Mouse (Mus musculus) forebrain, embryonic 12.5 days (tissue): ENCODE results near the gene Plxnd1. TPM values are rescaled to one million over a fixed set of nuclear protein-coding genes. Genes with fewer than 3 reads are reported as not detected.

Experiments
- ATAC-seq: fragments of 200-750 bp; cut with Nextera tagmentation; 2 replicates; pipeline ENCODE4 v1.8.0; 2017; ENCODE audit warnings: moderate TSS enrichment; ENCODE audit not compliant: low FRiP score
- H3K27ac ChIP-seq: fragments of 300-500 bp; sonication (generic); 2 replicates; pipeline ENCODE4 v1.5.1; 2016; ENCODE audit warnings: mild to moderate bottlenecking
- H3K27me3 ChIP-seq: fragments of 300-500 bp; sonication (generic); 2 replicates; pipeline ENCODE4 v1.6.1; 2016; ENCODE audit warnings: mild to moderate bottlenecking
- H3K36me3 ChIP-seq: fragments of 300-500 bp; sonication (generic); replicated peaks from 2 replicates; pipeline ENCODE4 v1.6.1; 2016; ENCODE audit warnings: mild to moderate bottlenecking
- H3K4me1 ChIP-seq: fragments of 300-500 bp; sonication (generic); 2 replicates; pipeline ENCODE4 v1.6.1; 2016
- H3K4me2 ChIP-seq: fragments of 300-500 bp; sonication (generic); 2 replicates; pipeline ENCODE4 v1.6.1; 2016; ENCODE audit warnings: mild to moderate bottlenecking, moderate library complexity
- H3K4me3 ChIP-seq: fragments of 300-500 bp; sonication (generic); replicated peaks from 2 replicates; pipeline ENCODE4 v1.5.1; 2016; ENCODE audit warnings: mild to moderate bottlenecking
- H3K9ac ChIP-seq: fragments of 300-500 bp; sonication (generic); 2 replicates; pipeline ENCODE4 v1.6.1; 2016; ENCODE audit warnings: mild to moderate bottlenecking
- H3K9me3 ChIP-seq: fragments of 300-500 bp; sonication (generic); 2 replicates; pipeline ENCODE4 v1.6.1; 2016
- WGBS: fragments of 180-500 bp; shearing (Covaris S2); methylation state at CpG from one replicate; pipeline ENCODE4 v1.1.7; 2016; 5-methylcytosine and 5-hydroxymethylcytosine counted together
- polyA plus RNA-seq: library from polyadenylated mRNA; unstranded; fragments of >200 nt; fragmentation: Nextera tagmentation; extraction: Ambion mirVana; gene quantifications from 2 replicates; pipeline ENCODE4 v1.2.1, GENCODE M21; 2016

Plxnd1 gene
- polyA plus RNA-seq, 1 experiment from 2014 or later = 19.2 TPM

DNA sequence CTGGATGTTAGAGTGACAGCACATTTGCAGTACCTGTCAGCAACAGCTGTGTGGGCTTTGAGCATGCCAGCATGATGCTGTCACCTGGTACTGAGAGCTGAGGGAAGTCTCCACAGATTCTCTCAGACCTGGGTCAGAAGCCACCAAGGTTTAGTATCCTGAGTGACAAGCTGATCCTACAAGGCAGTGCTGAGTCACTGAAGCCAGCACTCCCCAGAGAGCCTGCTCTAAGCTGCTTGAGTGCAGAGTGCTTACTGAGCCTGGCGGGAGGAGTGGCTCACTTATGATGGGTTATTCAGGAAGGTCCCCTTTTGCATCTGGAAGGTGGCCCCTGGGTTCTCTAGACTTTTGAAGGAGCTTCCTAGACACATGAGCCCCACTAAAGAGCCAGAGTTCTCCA, 88.3 kb downstream of the Plxnd1 start:
- no peak overlapping the region for H3K27ac ChIP-seq
- peaks cover 3% of the 10 kb centered on the region; the same call in 1 of the 2 replicates for H3K4me1 ChIP-seq
- H3K9me3 ChIP-seq = no peaks in the 10 kb centered on the region
- H3K36me3 ChIP-seq = peaks cover 22% of the 10 kb centered on the region
- no peaks in the 10 kb centered on the region for H3K27me3 ChIP-seq
- WGBS = 81% methylated on average over 1 of the region's 1 CpGs
- no peak overlapping the region for H3K4me2 ChIP-seq
- ATAC-seq = no peak
- H3K9ac ChIP-seq = no peak overlapping the region
- H3K4me3 ChIP-seq = no peak overlapping the region

- no peak overlapping the region for H3K4me2 ChIP-seq
- ATAC-seq = no peak
- peaks cover 21% of the 10 kb centered on the region for H3K36me3 ChIP-seq
- 87% methylated on average over 6 of the region's 6 CpGs for WGBS
- H3K4me3 ChIP-seq = no peak overlapping the region
- no peaks in the 10 kb centered on the region for H3K9me3 ChIP-seq
- H3K27me3 ChIP-seq = no peaks in the 10 kb centered on the region
- H3K27ac ChIP-seq = no peak overlapping the region
- H3K4me1 ChIP-seq = peaks cover 4% of the 10 kb centered on the region; the same call in 1 of the 2 replicates
- H3K9ac ChIP-seq = no peak overlapping the region
Measured at GRCm38 (mm10) chr6:115905568-115905967, 89.2 kb downstream of the Plxnd1 start.

Other genes starting within 250 kb of the Plxnd1 start
- gene Tmem40, start 232.6 kb downstream of the Plxnd1 start, polyA plus RNA-seq = 0.87 and 1.1 TPM in 2 replicates
- 40.8 and 43.1 TPM in 2 replicates for gene Cand2, start 220.5 kb downstream of the Plxnd1 start, polyA plus RNA-seq
- 1,718 and 1,828 TPM in 2 replicates for gene Rpl32, start 186.3 kb downstream of the Plxnd1 start, polyA plus RNA-seq
- 1.7 and 2.3 TPM in 2 replicates for gene Efcab12, start 156.6 kb downstream of the Plxnd1 start, polyA plus RNA-seq
- 28.7 TPM in 2 replicates for gene Mbd4, start 141.6 kb downstream of the Plxnd1 start, polyA plus RNA-seq
- 29.9 and 30.5 TPM in 2 replicates for gene Ift122, start 141.5 kb downstream of the Plxnd1 start, polyA plus RNA-seq
- gene Rho, start 63.3 kb downstream of the Plxnd1 start, polyA plus RNA-seq = 0.43 TPM in 1 of 2 replicates, not detected in the other
- gene H1foo, start 50.1 kb downstream of the Plxnd1 start, polyA plus RNA-seq = not detected in 2 replicates
- gene Tmcc1, start 198.5 kb upstream of the Plxnd1 start, polyA plus RNA-seq = 30.2 and 33.2 TPM in 2 replicates
- 62.1 and 64.0 TPM in 2 replicates for gene Washc2, start 213.0 kb upstream of the Plxnd1 start, polyA plus RNA-seq